Mouse (Mus musculus): ENCODE data around the gene Slc2a5. TPM values are rescaled to one million over a fixed set of nuclear protein-coding genes. Genes with fewer than 3 reads are reported as not detected.
A peak's percentile ranks its signal among the peaks of the same experiment; 100 is the strongest.

The Slc2a5 gene
- total and polyA plus RNA-seq, 3 experiments: 0.16 TPM; not detected in 2

GRCm38 (mm10) chr4:150096309-150096708 is 22.8 kb upstream of the Slc2a5 start:
- Histone ChIP-seq H3K4me1 (ENCODE audit: insufficient read depth, low read depth, low read length) (no peaks in the 10 kb centered on the region), H3K9me3 (replicated peaks) (no peaks in the 10 kb centered on the region), H3K4me3 (ENCODE audit: low read depth, low read length) (no peak overlapping the region), H3K36me3 (replicated peaks) (no peaks in the 10 kb centered on the region), H3K27me3 (ENCODE audit: insufficient read depth, low read length) (peaks cover 22% of the 10 kb centered on the region)
- no peak for TF ChIP-seq CTCF (IDR thresholded peaks at IDR 0.05; ENCODE audit: low read depth, low read length)
- no peak for TF ChIP-seq POLR2AphosphoS5 (IDR thresholded peaks at IDR 0.05; ENCODE audit: insufficient replicate concordance, low read depth, low read length)
- TF ChIP-seq GATA2 (IDR thresholded peaks at IDR 0.05; ENCODE audit: borderline replicate concordance, low read depth, low read length): no peak
- no peak for TF ChIP-seq TAL1 (conservative IDR thresholded peaks at IDR 0.05; ENCODE audit: low read depth, low read length)
- TF ChIP-seq GATA1 (IDR thresholded peaks at IDR 0.05; ENCODE audit: borderline replicate concordance, low read length): no peak
- ATAC-seq (ENCODE audit: extremely low read depth, insufficient number of reproducible peaks, low FRiP score, poor library complexity, severe bottlenecking) (no peak), DNase-seq (ENCODE audit: low spot score) (no peak)

- Histone ChIP-seq H3K4me1 (ENCODE audit: insufficient read depth, low read depth, low read length) (no peaks in the 10 kb centered on the region), H3K36me3 (replicated peaks) (no peaks in the 10 kb centered on the region), H3K4me3 (ENCODE audit: low read depth, low read length) (no peak overlapping the region), H3K9me3 (replicated peaks) (no peaks in the 10 kb centered on the region), H3K27me3 (ENCODE audit: insufficient read depth, low read length) (peaks cover 32% of the 10 kb centered on the region)
- ATAC-seq (ENCODE audit: extremely low read depth, insufficient number of reproducible peaks, low FRiP score, poor library complexity, severe bottlenecking) (no peak), DNase-seq (ENCODE audit: low spot score) (no peak)
- TF ChIP-seq TAL1 (conservative IDR thresholded peaks at IDR 0.05; ENCODE audit: low read depth, low read length) (no peak), GATA1 (IDR thresholded peaks at IDR 0.05; ENCODE audit: borderline replicate concordance, low read length) (no peak), GATA2 (IDR thresholded peaks at IDR 0.05; ENCODE audit: borderline replicate concordance, low read depth, low read length) (no peak), CTCF (IDR thresholded peaks at IDR 0.05; ENCODE audit: low read depth, low read length) (no peak)
Measured at GRCm38 (mm10) chr4:150097847-150098246, 21.2 kb upstream of the Slc2a5 start.

GRCm38 (mm10) chr4:150098880-150099279 is 20.2 kb upstream of the Slc2a5 start:
- ATAC-seq (ENCODE audit: extremely low read depth, insufficient number of reproducible peaks, low FRiP score, poor library complexity, severe bottlenecking): 0 out of 2 replicates have a peak, but pooled peaks have one; percentile 22
- Histone ChIP-seq H3K9me3 (replicated peaks) (no peaks in the 10 kb centered on the region), H3K36me3 (replicated peaks) (no peaks in the 10 kb centered on the region), H3K4me3 (ENCODE audit: low read depth, low read length) (no peak overlapping the region), H3K27me3 (ENCODE audit: insufficient read depth, low read length) (peaks cover 40% of the 10 kb centered on the region), H3K4me1 (ENCODE audit: insufficient read depth, low read depth, low read length) (no peaks in the 10 kb centered on the region)
- peak; percentile 24 for DNase-seq (ENCODE audit: low spot score)
- TF ChIP-seq GATA1 (IDR thresholded peaks at IDR 0.05; ENCODE audit: borderline replicate concordance, low read length) (no peak), TAL1 (conservative IDR thresholded peaks at IDR 0.05; ENCODE audit: low read depth, low read length) (no peak), POLR2AphosphoS5 (IDR thresholded peaks at IDR 0.05; ENCODE audit: insufficient replicate concordance, low read depth, low read length) (no peak), CTCF (IDR thresholded peaks at IDR 0.05; ENCODE audit: low read depth, low read length) (peak; percentile 76), GATA2 (IDR thresholded peaks at IDR 0.05; ENCODE audit: borderline replicate concordance, low read depth, low read length) (no peak)

GRCm38 (mm10) chr4:150102822-150103221 is 16.3 kb upstream of the Slc2a5 start:
- no peaks in the 10 kb centered on the region for H3K4me1 ChIP-seq (ENCODE audit: insufficient read depth, low read depth, low read length)
- no peak overlapping the region for H3K4me3 ChIP-seq (ENCODE audit: low read depth, low read length)
- DNase-seq (ENCODE audit: low spot score) (no peak), ATAC-seq (ENCODE audit: extremely low read depth, insufficient number of reproducible peaks, low FRiP score, poor library complexity, severe bottlenecking) (no peak)
- H3K27me3 ChIP-seq (ENCODE audit: insufficient read depth, low read length): peaks cover 55% of the 10 kb centered on the region
- no peaks in the 10 kb centered on the region for H3K9me3 ChIP-seq (replicated peaks)
- no peak for TF ChIP-seq TAL1 (conservative IDR thresholded peaks at IDR 0.05; ENCODE audit: low read depth, low read length)
- no peak for TF ChIP-seq GATA2 (IDR thresholded peaks at IDR 0.05; ENCODE audit: borderline replicate concordance, low read depth, low read length)
- no peak for TF ChIP-seq POLR2AphosphoS5 (IDR thresholded peaks at IDR 0.05; ENCODE audit: insufficient replicate concordance, low read depth, low read length)
- TF ChIP-seq GATA1 (IDR thresholded peaks at IDR 0.05; ENCODE audit: borderline replicate concordance, low read length): no peak
- no peak for TF ChIP-seq CTCF (IDR thresholded peaks at IDR 0.05; ENCODE audit: low read depth, low read length)
- H3K36me3 ChIP-seq (replicated peaks): no peaks in the 10 kb centered on the region

- no peak for DNase-seq (ENCODE audit: low spot score)
- no peak overlapping the region for H3K4me3 ChIP-seq (ENCODE audit: low read depth, low read length)
- no peaks in the 10 kb centered on the region for H3K4me1 ChIP-seq (ENCODE audit: insufficient read depth, low read depth, low read length)
- no peak for ATAC-seq (ENCODE audit: extremely low read depth, insufficient number of reproducible peaks, low FRiP score, poor library complexity, severe bottlenecking)
- H3K36me3 ChIP-seq (replicated peaks): no peaks in the 10 kb centered on the region
- peaks cover 49% of the 10 kb centered on the region for H3K27me3 ChIP-seq (ENCODE audit: insufficient read depth, low read length)
- TF ChIP-seq CTCF (IDR thresholded peaks at IDR 0.05; ENCODE audit: low read depth, low read length) (no peak), POLR2AphosphoS5 (IDR thresholded peaks at IDR 0.05; ENCODE audit: insufficient replicate concordance, low read depth, low read length) (no peak), GATA2 (IDR thresholded peaks at IDR 0.05; ENCODE audit: borderline replicate concordance, low read depth, low read length) (no peak), TAL1 (conservative IDR thresholded peaks at IDR 0.05; ENCODE audit: low read depth, low read length) (no peak), GATA1 (IDR thresholded peaks at IDR 0.05; ENCODE audit: borderline replicate concordance, low read length) (no peak)
- H3K9me3 ChIP-seq (replicated peaks): no peaks in the 10 kb centered on the region
Measured at GRCm38 (mm10) chr4:150105671-150106070, 13.4 kb upstream of the Slc2a5 start.

GRCm38 (mm10) chr4:150106637-150107036 is 12.4 kb upstream of the Slc2a5 start:
- ATAC-seq (ENCODE audit: extremely low read depth, insufficient number of reproducible peaks, low FRiP score, poor library complexity, severe bottlenecking): no peak
- Histone ChIP-seq H3K4me3 (ENCODE audit: low read depth, low read length) (no peak overlapping the region), H3K36me3 (replicated peaks) (no peaks in the 10 kb centered on the region), H3K27me3 (ENCODE audit: insufficient read depth, low read length) (peaks cover 41% of the 10 kb centered on the region), H3K4me1 (ENCODE audit: insufficient read depth, low read depth, low read length) (no peaks in the 10 kb centered on the region), H3K9me3 (replicated peaks) (no peaks in the 10 kb centered on the region)
- no peak for TF ChIP-seq POLR2AphosphoS5 (IDR thresholded peaks at IDR 0.05; ENCODE audit: insufficient replicate concordance, low read depth, low read length)
- no peak for TF ChIP-seq TAL1 (conservative IDR thresholded peaks at IDR 0.05; ENCODE audit: low read depth, low read length)
- TF ChIP-seq GATA2 (IDR thresholded peaks at IDR 0.05; ENCODE audit: borderline replicate concordance, low read depth, low read length): no peak
- TF ChIP-seq GATA1 (IDR thresholded peaks at IDR 0.05; ENCODE audit: borderline replicate concordance, low read length): no peak
- no peak for TF ChIP-seq CTCF (IDR thresholded peaks at IDR 0.05; ENCODE audit: low read depth, low read length)
- DNase-seq (ENCODE audit: low spot score): no peak

All from G1E (cell line).